Mouse (Mus musculus): ENCODE data around the gene Plcl2.

DNA sequence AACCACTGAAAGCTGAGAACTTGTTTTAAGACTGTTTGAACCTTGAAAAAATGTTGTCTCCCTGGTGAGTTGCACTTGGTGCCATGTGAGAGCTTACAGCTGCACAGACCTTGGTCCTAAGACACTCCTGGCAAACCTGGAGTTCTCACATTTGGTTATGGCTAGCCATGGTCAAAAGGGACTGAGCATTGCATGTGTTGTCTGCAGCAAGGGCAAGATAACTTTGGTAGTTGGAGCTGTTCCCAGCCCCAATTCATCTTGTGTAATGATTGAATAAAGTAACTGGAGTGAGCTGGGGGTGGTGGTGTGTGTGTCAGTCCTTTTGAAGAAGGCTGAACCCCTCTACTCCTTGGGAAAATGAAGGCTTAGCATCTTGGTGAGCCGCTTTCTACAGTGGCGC is 215.2 kb downstream of the Plcl2 start:
- TF ChIP-seq POLR2A (IDR thresholded peaks at IDR 0.05; ENCODE audit: insufficient read depth, low read depth, low read length) = no peak
- no peak for TF ChIP-seq CTCF (IDR thresholded peaks at IDR 0.05; ENCODE audit: insufficient read depth, low read depth, low read length)
